Mouse (Mus musculus): ENCODE data around the gene Jag2.

The Jag2 gene

GRCm38 (mm10) chr12:112941156-112941775 is 11.7 kb upstream of the Jag2 start:
- DNase-seq (ENCODE audit: low read depth, low spot score): no peak

- no peak for DNase-seq (ENCODE audit: low read depth, low spot score)
These were observed 11.1 kb upstream of the Jag2 start for GRCm38 (mm10) chr12:112940710-112941109.

GRCm38 (mm10) chr12:112940238-112940637 is 10.7 kb upstream of the Jag2 start:
- no peak for DNase-seq (ENCODE audit: low read depth, low spot score)

- DNase-seq (ENCODE audit: low read depth, low spot score): no peak
These were observed 9.4 kb upstream of the Jag2 start for GRCm38 (mm10) chr12:112938873-112939565.

GRCm38 (mm10) chr12:112938366-112938765 is 8.8 kb upstream of the Jag2 start:
- no peak for DNase-seq (ENCODE audit: low read depth, low spot score)

- DNase-seq (ENCODE audit: low read depth, low spot score): no peak
These were observed 8.3 kb upstream of the Jag2 start for GRCm38 (mm10) chr12:112937906-112938305.

GRCm38 (mm10) chr12:112932647-112933046 is 3.1 kb upstream of the Jag2 start:
- no peak for DNase-seq (ENCODE audit: low read depth, low spot score)

GRCm38 (mm10) chr12:112928401-112929241 is 955 bp downstream of the Jag2 start:
- peak; percentile 39 for DNase-seq (ENCODE audit: low read depth, low spot score)

- no peak for DNase-seq (ENCODE audit: low read depth, low spot score)
These were observed 2.3 kb downstream of the Jag2 start for GRCm38 (mm10) chr12:112927265-112927664.

GRCm38 (mm10) chr12:112925950-112926349 is 3.6 kb downstream of the Jag2 start:
- DNase-seq (ENCODE audit: low read depth, low spot score): no peak

- no peak for DNase-seq (ENCODE audit: low read depth, low spot score)
These were observed 7.0 kb downstream of the Jag2 start for GRCm38 (mm10) chr12:112922541-112922940.

- DNase-seq (ENCODE audit: low read depth, low spot score): no peak
These were observed 8.1 kb downstream of the Jag2 start for GRCm38 (mm10) chr12:112921518-112921917.

- DNase-seq (ENCODE audit: low read depth, low spot score): no peak
These were observed 11.7 kb downstream of the Jag2 start for GRCm38 (mm10) chr12:112917906-112918305.

GRCm38 (mm10) chr12:112917486-112917885 is 12.1 kb downstream of the Jag2 start:
- no peak for DNase-seq (ENCODE audit: low read depth, low spot score)

- no peak for DNase-seq (ENCODE audit: low read depth, low spot score)
These were observed 12.7 kb downstream of the Jag2 start for GRCm38 (mm10) chr12:112916698-112917400.

GRCm38 (mm10) chr12:112915587-112915986 is 14.0 kb downstream of the Jag2 start:
- DNase-seq (ENCODE audit: low read depth, low spot score): no peak

- no peak for DNase-seq (ENCODE audit: low read depth, low spot score)
These were observed 15.0 kb downstream of the Jag2 start for GRCm38 (mm10) chr12:112914527-112914926.

- DNase-seq (ENCODE audit: low read depth, low spot score): no peak
These were observed 16.4 kb downstream of the Jag2 start for GRCm38 (mm10) chr12:112912951-112913745.

- DNase-seq (ENCODE audit: low read depth, low spot score): no peak
These were observed 17.9 kb downstream of the Jag2 start for GRCm38 (mm10) chr12:112911701-112912100.

GRCm38 (mm10) chr12:112908991-112909390 is 20.6 kb downstream of the Jag2 start:
- no peak for DNase-seq (ENCODE audit: low read depth, low spot score)

- no peak for DNase-seq (ENCODE audit: low read depth, low spot score)
These were observed 24.6 kb downstream of the Jag2 start for GRCm38 (mm10) chr12:112905001-112905400.
